Mouse (Mus musculus): ENCODE results near the gene Hacd4.

GRCm38 (mm10) chr4:88350910-88351309 is 87.8 kb downstream of the Hacd4 start:
- TF ChIP-seq CTCF (IDR thresholded peaks at IDR 0.05; ENCODE audit: borderline replicate concordance, insufficient read depth, low read length) = peak; percentile 76; the same call in 1 of the 2 replicates
- TF ChIP-seq POLR2A (IDR thresholded peaks at IDR 0.05; ENCODE audit: low read depth, low read length) = no peak

All from embryonic fibroblast, embryonic 13.5 days (primary cell).